Mouse (Mus musculus) ES-E14 (cell line): ENCODE results near the gene Klf9. TPM values are rescaled to one million over a fixed set of nuclear protein-coding genes. Genes with fewer than 3 reads are reported as not detected.

Source experiments
- DNase-seq: peaks from one replicate; pipeline ENCODE4 v3.0.0-alpha.2; 2013; ENCODE audit warnings: low read depth, low spot score
- H3K27ac ChIP-seq: 2 replicates; pipeline ENCODE4 v1.5.1; 2012; ENCODE audit warnings: low read depth, mild to moderate bottlenecking, low read length, moderate library complexity, mixed read lengths; ENCODE audit not compliant: poor library complexity, insufficient read depth, severe bottlenecking
- H3K36me3 ChIP-seq: 2 replicates; pipeline ENCODE4 v1.6.1; 2012; ENCODE audit warnings: mild to moderate bottlenecking, low read length, moderate library complexity, mixed read lengths; ENCODE audit not compliant: control insufficient read depth, poor library complexity, insufficient read depth, severe bottlenecking
- H3K4me1 ChIP-seq, 2 experiments: fragments of 150-350 bp in 1 of 2; sonication (generic) in 1 of 2; 2 replicates each; pipeline ENCODE4 v1.6.1; 2012; ENCODE audit warnings: low read length in 2 of 2, mild to moderate bottlenecking in 1 of 2, mixed read lengths in 1 of 2; ENCODE audit not compliant: control insufficient read depth in 2 of 2, insufficient read depth in 2 of 2, poor library complexity in 1 of 2
- H3K4me3 ChIP-seq, 2 experiments: fragments of 150-350 bp in 1 of 2; sonication (generic) in 1 of 2; 2 replicates each; pipeline ENCODE4 v1.5.1; 2012; ENCODE audit warnings: low read length in 2 of 2, low read depth in 1 of 2, mild to moderate bottlenecking in 1 of 2, mixed read lengths in 1 of 2; ENCODE audit not compliant: insufficient read depth in 1 of 2, poor library complexity in 1 of 2, severe bottlenecking in 1 of 2
- H3K9ac ChIP-seq: 2 replicates; pipeline ENCODE4 v1.6.1; 2012; ENCODE audit warnings: low read depth, mild to moderate bottlenecking, low read length, mixed read lengths; ENCODE audit not compliant: poor library complexity, insufficient read depth, severe bottlenecking
- H3K9me3 ChIP-seq: fragments of 150-350 bp; sonication (generic); 2 replicates; pipeline ENCODE4 v1.6.1; 2012; ENCODE audit warnings: low read depth, mild to moderate bottlenecking, low read length; ENCODE audit not compliant: control insufficient read depth, insufficient read depth
- CHD2 ChIP-seq: IDR thresholded peaks from 2 replicates; pipeline ENCODE4 v1.6.1; 2014; ENCODE audit warnings: mild to moderate bottlenecking, low read depth, low read length, inconsistent platforms
- HCFC1 ChIP-seq: IDR thresholded peaks from 2 replicates; pipeline ENCODE4 v1.6.1; 2012; ENCODE audit warnings: low read length, inconsistent platforms, borderline replicate concordance; ENCODE audit not compliant: insufficient read depth
- MAFK ChIP-seq: IDR thresholded peaks from 2 replicates; pipeline ENCODE4 v1.6.1; 2014; ENCODE audit warnings: mild to moderate bottlenecking, low read depth, low read length, inconsistent platforms; ENCODE audit not compliant: insufficient read depth
- ZC3H11A ChIP-seq: IDR thresholded peaks from 2 replicates; pipeline ENCODE4 v1.6.1; 2012; ENCODE audit warnings: low read depth, mild to moderate bottlenecking, inconsistent platforms, low read length, borderline replicate concordance
- ZNF384 ChIP-seq: IDR thresholded peaks from 2 replicates; pipeline ENCODE4 v1.6.1; 2012; ENCODE audit warnings: low read depth, low read length, inconsistent platforms
- in situ Hi-C, 2 experiments: fragments of 600-800 bp; cut with MboI; formaldehyde crosslinking; loops; one replicate each; pipeline ENCODE4 v1.15.1; 2025; ENCODE audit warnings: low sequenced_read_pairs in 2 of 2, inconsistent platforms in 1 of 2; ENCODE audit not compliant: unreplicated experiment in 2 of 2
- total RNA-seq: library from RNA; depleted of rRNA; stranded (reverse); fragments of 300-350 nt; gene quantifications from 2 replicates; pipeline ENCODE4 v1.2.3, GENCODE M21; 2012

Gene Klf9
- total RNA-seq, 1 experiment = 90.8 TPM

DNA sequence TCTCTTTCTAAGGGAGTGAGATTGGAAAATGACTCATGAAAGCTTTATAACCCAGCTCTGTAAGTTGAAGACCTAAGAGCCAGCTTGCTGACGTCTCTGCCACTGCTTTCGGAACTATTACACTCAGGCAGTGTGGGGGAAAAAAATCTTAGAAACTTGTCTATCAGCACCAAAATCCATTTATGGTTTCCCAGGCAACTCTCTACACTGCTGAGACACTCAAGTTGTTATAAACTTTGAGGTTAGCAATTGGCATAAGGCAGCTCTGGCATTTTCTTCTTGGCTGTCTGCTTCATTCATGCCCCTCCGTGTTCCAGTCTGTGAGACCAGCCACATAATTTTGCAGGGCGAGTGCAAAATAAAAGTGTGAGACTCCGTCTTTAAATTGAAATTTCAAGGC lies 34.2 kb upstream of the Klf9 start:
- TF ChIP-seq CHD2 (no peak), HCFC1 (no peak), ZNF384 (no peak), ZC3H11A (no peak), MAFK (no peak)
- in situ Hi-C loops = no loop called here
- 0 out of 4 replicates have a peak, but pooled peaks cover 0 to 2% of the 10 kb centered on the region in 2 experiments for H3K4me1 ChIP-seq
- H3K9ac ChIP-seq = no peak overlapping the region
- H3K36me3 ChIP-seq = no peaks in the 10 kb centered on the region
- no peak for DNase-seq
- no peaks in the 10 kb centered on the region for H3K9me3 ChIP-seq
- no peak overlapping the region for H3K27ac ChIP-seq
- H3K4me3 ChIP-seq = no peak overlapping the region

DNA sequence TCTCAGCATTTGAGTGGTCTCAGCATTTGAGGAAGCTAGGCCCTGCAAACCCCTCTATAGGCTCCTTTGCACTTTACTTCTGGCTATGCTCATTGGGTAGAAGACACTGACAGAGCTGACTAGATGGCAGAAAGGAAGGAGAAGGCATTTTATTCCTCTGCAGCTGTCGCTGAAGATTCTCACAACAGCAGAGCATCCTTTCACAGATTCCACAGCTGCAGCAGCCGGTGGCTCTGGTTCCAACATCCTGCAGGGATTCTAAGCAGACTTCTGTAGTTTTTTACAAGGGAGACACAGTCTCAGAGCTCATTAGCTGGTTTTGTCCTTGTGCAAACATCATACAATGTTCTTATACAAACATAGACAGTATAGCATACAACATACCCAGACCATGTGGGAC lies 33.7 kb upstream of the Klf9 start:
- in situ Hi-C loops = no loop called here
- no peak for TF ChIP-seq ZNF384
- TF ChIP-seq MAFK = no peak
- TF ChIP-seq CHD2 = no peak
- TF ChIP-seq HCFC1 = no peak
- no peak for TF ChIP-seq ZC3H11A
- Histone ChIP-seq H3K36me3 (no peaks in the 10 kb centered on the region), H3K27ac (no peak overlapping the region), H3K4me3 (no peak overlapping the region), H3K9ac (no peak overlapping the region), H3K4me1 (0 out of 4 replicates have a peak, but pooled peaks cover 0 to 2% of the 10 kb centered on the region in 2 experiments), H3K9me3 (no peaks in the 10 kb centered on the region)
- no peak for DNase-seq

DNA sequence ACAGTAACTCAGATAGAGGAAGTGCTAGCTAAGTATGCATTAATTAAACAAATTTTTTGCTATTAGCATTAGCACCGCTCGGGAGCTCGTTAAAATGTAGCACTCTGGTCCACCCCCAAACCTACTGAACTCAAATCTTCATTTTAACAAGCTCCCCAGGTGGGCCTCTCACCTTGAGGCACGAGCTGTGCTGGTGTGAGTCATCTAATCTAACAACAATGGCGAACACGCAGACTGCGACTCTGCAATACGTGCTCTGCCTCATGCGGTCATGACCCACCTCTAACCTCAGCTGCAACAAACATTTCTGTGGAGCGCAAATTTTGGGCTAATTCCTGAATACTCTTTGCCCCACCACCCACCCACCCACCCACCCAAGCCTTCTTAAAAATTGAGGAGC lies 19.2 kb upstream of the Klf9 start:
- Histone ChIP-seq H3K9me3 (no peaks in the 10 kb centered on the region), H3K4me3 (no peak overlapping the region), H3K4me1 (peaks cover 22 to 23% of the 10 kb centered on the region in 2 experiments), H3K9ac (no peak overlapping the region), H3K27ac (peak overlapping the region; percentile 77; the same call in 1 of the 2 replicates), H3K36me3 (no peaks in the 10 kb centered on the region)
- in situ Hi-C loops = no loop called here
- no peak for DNase-seq
- no peak for TF ChIP-seq CHD2
- TF ChIP-seq ZC3H11A = no peak
- no peak for TF ChIP-seq HCFC1
- TF ChIP-seq ZNF384 = no peak
- peak; percentile 51; the same call in 1 of the 2 replicates for TF ChIP-seq MAFK

DNA sequence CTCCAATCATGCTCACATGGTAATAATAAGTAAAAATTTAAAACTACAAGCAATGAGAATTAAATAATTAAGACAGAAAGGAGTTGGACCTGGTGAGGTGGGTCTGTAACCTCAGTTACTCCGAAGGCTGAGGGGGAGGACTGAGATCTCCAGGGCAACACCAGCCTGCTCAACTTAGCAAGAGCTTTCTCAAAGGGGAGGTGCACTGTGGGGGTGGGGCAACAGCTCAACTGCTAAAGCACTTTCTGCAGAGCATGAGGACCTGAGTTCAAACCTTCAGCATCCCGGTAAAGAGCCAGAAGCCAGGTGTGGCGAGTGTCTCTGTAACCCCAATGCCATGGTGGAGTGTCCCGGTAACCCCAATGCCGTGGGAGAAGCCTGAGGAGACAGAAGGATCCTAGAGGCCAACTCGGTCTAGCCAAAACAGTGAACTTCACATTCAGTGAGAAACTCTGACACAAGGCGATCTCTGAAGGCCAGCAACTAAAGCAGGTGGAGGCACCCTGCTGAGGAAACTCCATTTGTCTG lies 16.9 kb upstream of the Klf9 start:
- in situ Hi-C loops = no loop called here
- Histone ChIP-seq H3K9ac (peak overlapping the region; percentile 53; the same call in 1 of the 2 replicates), H3K36me3 (no peaks in the 10 kb centered on the region), H3K4me3 (peak overlapping the region; percentile 25 to 32; a peak in 2 of 4 replicates), H3K27ac (peak overlapping the region; percentile 57; the same call in 1 of the 2 replicates), H3K4me1 (peaks cover 22 to 25% of the 10 kb centered on the region in 2 experiments), H3K9me3 (no peaks in the 10 kb centered on the region)
- TF ChIP-seq MAFK (no peak), CHD2 (no peak), ZC3H11A (no peak), HCFC1 (no peak), ZNF384 (no peak)
- DNase-seq = no peak
